Mouse (Mus musculus) heart, adult 2 months (tissue): Measurements from ENCODE around the gene Zfp661.

Experiments used
- CTCF ChIP-seq: fragments of 200-600 bp; IDR thresholded peaks from 2 replicates; pipeline ENCODE4 v1.8.1; 2022; ENCODE audit warnings: antibody characterized with exemption, mild to moderate bottlenecking, moderate library complexity
- EP300 ChIP-seq: fragments of 200-500 bp; IDR thresholded peaks from 2 replicates; pipeline ENCODE4 v1.6.1; 2011; ENCODE audit warnings: low read depth, low read length, control low read depth; ENCODE audit not compliant: insufficient read depth
- POLR2A ChIP-seq: fragments of 200-500 bp; IDR thresholded peaks from 2 replicates; pipeline ENCODE4 v1.6.1; 2011; ENCODE audit warnings: mild to moderate bottlenecking, low read depth, low read length, control low read depth; ENCODE audit not compliant: insufficient read depth

DNA sequence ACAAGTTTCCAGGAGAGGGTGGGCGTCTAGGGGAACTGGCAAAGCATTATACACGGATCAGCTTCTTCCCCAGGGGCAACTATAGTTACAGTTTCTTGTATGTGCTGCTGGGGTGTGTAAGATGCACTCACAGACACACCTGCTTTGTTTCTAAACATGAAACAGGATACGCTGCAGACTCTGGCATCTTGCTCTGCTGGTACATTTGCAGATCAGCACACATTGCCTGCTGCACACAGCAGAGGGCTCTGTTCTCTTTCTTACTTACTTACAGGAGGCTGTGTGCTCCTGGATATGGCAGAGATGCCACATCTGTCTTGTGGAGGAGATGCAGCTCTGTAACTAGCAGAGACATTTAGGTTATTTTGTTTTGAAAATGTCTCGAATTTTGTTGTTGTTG, 3.9 kb upstream of the Zfp661 start:
- TF ChIP-seq CTCF (peak; percentile 59), EP300 (no peak), POLR2A (no peak)
